Mouse (Mus musculus): ENCODE measurements around the gene Rdh5. TPM values are rescaled to one million over a fixed set of nuclear protein-coding genes. Genes with fewer than 3 reads are reported as not detected.

The Rdh5 gene
- polyA plus RNA-seq, 1 experiment, result 15.1 TPM

DNA sequence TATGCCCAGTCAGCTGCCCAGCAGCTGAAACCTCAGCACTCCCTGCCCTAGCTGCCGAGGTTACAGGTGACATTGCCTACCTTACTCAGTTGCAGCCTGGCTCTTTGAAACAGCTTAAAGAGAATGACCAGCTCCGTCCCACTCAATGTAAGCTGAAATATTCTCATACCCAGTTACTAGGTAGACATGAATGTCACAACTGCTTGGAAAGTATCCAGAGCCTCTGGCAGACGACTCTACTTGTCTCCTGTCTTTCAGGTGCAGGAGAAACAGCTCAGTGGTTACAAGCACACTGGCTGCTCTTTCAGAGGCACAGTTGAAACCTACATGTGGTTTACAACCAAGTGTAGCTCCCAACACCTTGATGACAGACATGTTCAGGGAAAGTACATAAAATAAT is 52.3 kb downstream of the Rdh5 start:
- Histone ChIP-seq H3K27ac (ENCODE audit: insufficient read depth, low read length) (no peak overlapping the region), H3K4me1 (ENCODE audit: control insufficient read depth, insufficient read depth, insufficient read length) (no peaks in the 10 kb centered on the region; the same call in 1 of the 2 replicates), H3K36me3 (ENCODE audit: control insufficient read depth, insufficient read depth, low read length) (peaks cover 15% of the 10 kb centered on the region), H3K27me3 (ENCODE audit: control insufficient read depth, insufficient read depth, low read length) (no peaks in the 10 kb centered on the region), H3K4me3 (ENCODE audit: extremely low read depth, insufficient read depth, insufficient read length) (no peak overlapping the region)
- TF ChIP-seq POLR2A (IDR thresholded peaks at IDR 0.05; ENCODE audit: low read depth, low read length) (no peak), CTCF (IDR thresholded peaks at IDR 0.05; ENCODE audit: extremely low read depth, insufficient read depth, insufficient read length, insufficient replicate concordance) (no peak)
- WGBS, result 85% methylated on average over 3 of the region's 3 CpGs
- DNase-seq (ENCODE audit: low read depth in 1 of 2, low spot score in 2 of 2), result no peak

- WGBS, result 81% methylated on average over 1 of the region's 1 CpGs
- TF ChIP-seq CTCF (IDR thresholded peaks at IDR 0.05; ENCODE audit: extremely low read depth, insufficient read depth, insufficient read length, insufficient replicate concordance), result no peak
Measured at GRCm38 (mm10) chr10:128866518-128866917, 56.2 kb downstream of the Rdh5 start.

DNA sequence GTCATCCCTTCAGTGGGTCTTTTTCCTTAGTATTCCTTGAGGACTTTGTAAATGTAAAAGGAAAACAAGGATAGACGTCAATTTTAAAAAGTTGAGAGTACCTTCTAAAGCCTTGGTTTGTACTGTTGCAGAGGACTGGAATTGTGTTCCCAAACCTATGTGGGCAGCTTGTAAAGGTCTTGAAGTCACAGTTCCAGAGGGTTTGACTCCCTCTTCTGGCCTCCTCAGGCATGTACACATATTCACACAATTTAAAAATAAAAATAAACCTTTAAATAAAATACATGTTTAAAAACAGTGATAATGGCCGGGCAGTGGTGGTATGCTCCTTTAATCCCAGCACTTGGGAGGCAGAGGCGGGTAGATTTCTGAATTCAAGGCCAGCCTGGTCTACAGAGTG is 56.6 kb downstream of the Rdh5 start:
- no peak for DNase-seq (ENCODE audit: low read depth in 1 of 2, low spot score in 2 of 2)
- no peak overlapping the region for H3K4me3 ChIP-seq (ENCODE audit: extremely low read depth, insufficient read depth, insufficient read length)
- TF ChIP-seq CTCF (IDR thresholded peaks at IDR 0.05; ENCODE audit: extremely low read depth, insufficient read depth, insufficient read length, insufficient replicate concordance) (no peak), POLR2A (IDR thresholded peaks at IDR 0.05; ENCODE audit: low read depth, low read length) (no peak)
- H3K36me3 ChIP-seq (ENCODE audit: control insufficient read depth, insufficient read depth, low read length), result peaks cover 5% of the 10 kb centered on the region; the same call in 1 of the 2 replicates
- no peaks in the 10 kb centered on the region for H3K27me3 ChIP-seq (ENCODE audit: control insufficient read depth, insufficient read depth, low read length)
- no peak overlapping the region for H3K27ac ChIP-seq (ENCODE audit: insufficient read depth, low read length)
- peaks cover 4% of the 10 kb centered on the region for H3K4me1 ChIP-seq (ENCODE audit: control insufficient read depth, insufficient read depth, insufficient read length)
- WGBS, result 89% methylated on average over 3 of the region's 3 CpGs

More at GRCm38 (mm10) chr10:128866518-128866917, 56.2 kb downstream of the Rdh5 start:
- Histone ChIP-seq H3K27ac (ENCODE audit: insufficient read depth, low read length) (no peak overlapping the region), H3K27me3 (ENCODE audit: control insufficient read depth, insufficient read depth, low read length) (no peaks in the 10 kb centered on the region), H3K36me3 (ENCODE audit: control insufficient read depth, insufficient read depth, low read length) (peaks cover 5% of the 10 kb centered on the region; the same call in 1 of the 2 replicates), H3K4me1 (ENCODE audit: control insufficient read depth, insufficient read depth, insufficient read length) (peaks cover 4% of the 10 kb centered on the region), H3K4me3 (ENCODE audit: extremely low read depth, insufficient read depth, insufficient read length) (no peak overlapping the region)
- no peak for DNase-seq (ENCODE audit: low read depth in 1 of 2, low spot score in 2 of 2)

Other genes starting within 250 kb of the Rdh5 start
- gene Suox, start 248.8 kb downstream of the Rdh5 start, polyA plus RNA-seq (2012; rRNA removed), result 6.5 and 6.9 TPM in 2 replicates
- gene Rab5b, start 226.6 kb downstream of the Rdh5 start, polyA plus RNA-seq (2012; rRNA removed), result 43.3 and 44.4 TPM in 2 replicates
- 0.66 and 9.3 TPM in 2 replicates for gene Pmel, start 218.7 kb downstream of the Rdh5 start, polyA plus RNA-seq (2012; rRNA removed)
- 19.5 and 19.8 TPM in 2 replicates for gene Cdk2, start 217.9 kb downstream of the Rdh5 start, polyA plus RNA-seq (2012; rRNA removed)
- 124 and 126 TPM in 2 replicates for gene Dgka, start 178.0 kb downstream of the Rdh5 start, polyA plus RNA-seq (2012; rRNA removed)
- gene Pym1, start 175.0 kb downstream of the Rdh5 start, polyA plus RNA-seq (2012; rRNA removed), result 31.7 and 34.7 TPM in 2 replicates
- 1.7 and 1.8 TPM in 2 replicates for gene Mmp19, start 132.0 kb downstream of the Rdh5 start, polyA plus RNA-seq (2012; rRNA removed)
- 9.1 and 9.4 TPM in 2 replicates for gene Dnajc14, start 118.8 kb downstream of the Rdh5 start, polyA plus RNA-seq (2012; rRNA removed)
- gene Tmem198b, start 118.5 kb downstream of the Rdh5 start, polyA plus RNA-seq (2012; rRNA removed), result 10.8 and 11.6 TPM in 2 replicates
- 3.0 and 4.5 TPM in 2 replicates for gene Sarnp, start 105.6 kb downstream of the Rdh5 start, polyA plus RNA-seq (2012; rRNA removed)
- 25.5 and 28.9 TPM in 2 replicates for gene Ormdl2, start 101.2 kb downstream of the Rdh5 start, polyA plus RNA-seq (2012; rRNA removed)
- gene Gdf11, start 31.2 kb downstream of the Rdh5 start, polyA plus RNA-seq (2012; rRNA removed), result 5.8 and 6.0 TPM in 2 replicates
- 25.8 and 35.7 TPM in 2 replicates for gene Cd63, start 21.9 kb downstream of the Rdh5 start, polyA plus RNA-seq (2012; rRNA removed)
- gene Bloc1s1, start 1.1 kb upstream of the Rdh5 start, polyA plus RNA-seq (2012; rRNA removed), result 113 and 138 TPM in 2 replicates
- gene Itga7, start 10.9 kb upstream of the Rdh5 start, polyA plus RNA-seq (2012; rRNA removed), result 5.8 and 6.5 TPM in 2 replicates
- gene Mettl7b, start 38.1 kb upstream of the Rdh5 start, polyA plus RNA-seq (2012; rRNA removed), result 0.07 TPM in 1 of 2 replicates, not detected in the other
- gene Olfr9, start 66.5 kb upstream of the Rdh5 start, polyA plus RNA-seq (2012; rRNA removed), result not detected in 2 replicates
- gene Olfr763, start 87.9 kb upstream of the Rdh5 start, polyA plus RNA-seq (2012; rRNA removed), result not detected in 2 replicates
- not detected in 2 replicates for gene Olfr764-ps1, start 117.0 kb upstream of the Rdh5 start, polyA plus RNA-seq (2012; rRNA removed)
- gene Olfr765, start 127.1 kb upstream of the Rdh5 start, polyA plus RNA-seq (2012; rRNA removed), result not detected in 2 replicates
- not detected in 2 replicates for gene Olfr766-ps1, start 146.1 kb upstream of the Rdh5 start, polyA plus RNA-seq (2012; rRNA removed)
- not detected in 2 replicates for gene Olfr767, start 160.0 kb upstream of the Rdh5 start, polyA plus RNA-seq (2012; rRNA removed)
- not detected in 2 replicates for gene Olfr768, start 176.5 kb upstream of the Rdh5 start, polyA plus RNA-seq (2012; rRNA removed)
- gene Olfr769, start 195.0 kb upstream of the Rdh5 start, polyA plus RNA-seq (2012; rRNA removed), result not detected in 2 replicates
- not detected in 2 replicates for gene Olfr770, start 216.1 kb upstream of the Rdh5 start, polyA plus RNA-seq (2012; rRNA removed)
- not detected in 2 replicates for gene Olfr771, start 241.9 kb upstream of the Rdh5 start, polyA plus RNA-seq (2012; rRNA removed)

All from spleen, adult 2 months (tissue).